Mouse (Mus musculus) C2C12 (cell line): ENCODE measurements around the gene Ttll7. TPM values are rescaled to one million over a fixed set of nuclear protein-coding genes. Genes with fewer than 3 reads are reported as not detected.

Experiments used
- H3K27me3 ChIP-seq: one replicate; pipeline ENCODE4 v1.6.1; 2011; ENCODE audit not compliant: control insufficient read depth, insufficient read depth, insufficient read length
- H3K36me3 ChIP-seq: one replicate; pipeline ENCODE4 v1.6.1; 2011; ENCODE audit not compliant: control insufficient read depth, insufficient read depth
- H3K4me3 ChIP-seq: one replicate; pipeline ENCODE4 v1.5.1; 2011; ENCODE audit warnings: mild to moderate bottlenecking, control low read depth; ENCODE audit not compliant: poor library complexity, insufficient read depth, severe bottlenecking
- H3K79me2 ChIP-seq: one replicate; pipeline ENCODE4 v1.6.1; 2011; ENCODE audit not compliant: control insufficient read depth, insufficient read depth
- H3K79me3 ChIP-seq: one replicate; pipeline ENCODE4 v1.6.1; 2011; ENCODE audit warnings: low read depth, control low read depth
- H3ac ChIP-seq: one replicate; pipeline ENCODE3; 2011; ENCODE audit warnings: low read depth; ENCODE audit not compliant: control insufficient read depth, insufficient read length
- CEBPB ChIP-seq: IDR thresholded peaks from one replicate; pipeline ENCODE4 v1.6.1; 2011; ENCODE audit warnings: low read depth, mild to moderate bottlenecking, control low read depth, moderate library complexity
- CTCF ChIP-seq: IDR thresholded peaks from one replicate; pipeline ENCODE4 v1.5.1; 2011; ENCODE audit not compliant: control insufficient read depth, insufficient read depth, insufficient read length
- FOSL1 ChIP-seq: IDR thresholded peaks from one replicate; pipeline ENCODE4 v1.8.0; 2011; ENCODE audit warnings: mild to moderate bottlenecking, low read length; ENCODE audit not compliant: poor library complexity, insufficient read depth, severe bottlenecking
- MAX ChIP-seq: IDR thresholded peaks from one replicate; pipeline ENCODE4 v1.6.1; 2011; ENCODE audit warnings: mild to moderate bottlenecking, control low read depth
- MYOD1 ChIP-seq: IDR thresholded peaks from one replicate; pipeline ENCODE4 v1.6.1; 2011; ENCODE audit warnings: low read depth; ENCODE audit not compliant: control insufficient read depth, insufficient read length
- MYOG ChIP-seq: IDR thresholded peaks from one replicate; pipeline ENCODE4 v1.6.1; 2011; ENCODE audit not compliant: control insufficient read depth, insufficient read length; ENCODE audit errors: extremely low read depth
- USF1 ChIP-seq: IDR thresholded peaks from one replicate; pipeline ENCODE4 v1.6.1; 2011; ENCODE audit warnings: low read depth, mild to moderate bottlenecking, control low read depth, moderate library complexity
- polyA plus RNA-seq: library from polyadenylated mRNA; unstranded; fragments of >200 nt; fragmentation: generic; extraction: Trizol; gene quantifications from one replicate; pipeline ENCODE4 v1.2.1, GENCODE M21; 2012; ENCODE audit warnings: missing spikeins

Gene Ttll7
- polyA plus RNA-seq, 1 experiment = 6.4 TPM

DNA sequence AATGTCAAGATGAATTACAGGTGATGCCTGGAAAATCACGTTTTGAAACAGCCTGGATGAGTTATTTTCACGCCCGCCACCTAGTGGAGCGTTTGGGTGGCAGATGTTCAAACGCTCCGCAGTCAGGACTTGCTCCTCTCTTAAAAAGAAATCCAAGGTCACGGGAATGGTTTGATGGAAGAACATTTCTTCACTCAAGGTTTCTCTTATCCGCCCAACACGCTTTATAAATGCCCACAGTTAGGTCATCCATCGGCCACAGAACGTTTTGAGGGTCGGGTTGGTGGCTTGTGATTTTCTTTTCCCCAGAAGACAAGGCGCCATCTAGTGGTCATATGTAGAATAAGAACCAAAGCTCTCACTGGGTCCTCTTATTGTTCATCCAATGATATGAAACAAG, 93.7 kb downstream of the Ttll7 start:
- Histone ChIP-seq H3K4me3 (no peak overlapping the region), H3ac (peak overlapping the region; percentile 38), H3K36me3 (peaks cover 6% of the 10 kb centered on the region), H3K79me3 (no peaks in the 10 kb centered on the region), H3K27me3 (no peaks in the 10 kb centered on the region), H3K79me2 (no peaks in the 10 kb centered on the region)
- peak; percentile 15 for TF ChIP-seq CTCF
- no peak for TF ChIP-seq MAX
- TF ChIP-seq MYOG = no peak
- no peak for TF ChIP-seq FOSL1

DNA sequence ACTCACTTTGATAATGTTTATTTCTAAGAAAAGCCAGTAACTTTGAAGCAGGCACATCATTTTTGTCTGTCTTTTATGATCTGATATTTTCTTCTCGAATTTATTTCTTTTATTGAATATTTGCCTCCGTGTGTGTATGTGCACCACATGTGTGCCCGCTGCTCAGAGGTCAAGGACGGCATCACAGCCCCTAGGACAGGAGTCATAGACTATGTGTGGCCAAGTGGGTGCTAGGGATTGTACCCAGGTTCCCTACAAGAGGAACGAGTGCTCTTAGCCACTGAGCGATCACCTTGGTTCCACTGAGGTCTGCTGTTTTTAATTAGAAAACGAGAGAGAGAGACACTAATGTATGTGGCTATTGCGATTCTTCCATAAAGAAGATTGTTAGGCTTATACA, 94.5 kb downstream of the Ttll7 start:
- no peak overlapping the region for H3K4me3 ChIP-seq
- H3K79me3 ChIP-seq = no peaks in the 10 kb centered on the region
- H3ac ChIP-seq = no peak overlapping the region
- H3K27me3 ChIP-seq = no peaks in the 10 kb centered on the region
- no peak for TF ChIP-seq FOSL1
- no peak for TF ChIP-seq CTCF
- TF ChIP-seq MYOG = no peak
- TF ChIP-seq MYOD1 = no peak
- no peak for TF ChIP-seq MAX
- no peak for TF ChIP-seq USF1
- no peak for TF ChIP-seq CEBPB
- H3K36me3 ChIP-seq = peaks cover 7% of the 10 kb centered on the region
- H3K79me2 ChIP-seq = no peaks in the 10 kb centered on the region

DNA sequence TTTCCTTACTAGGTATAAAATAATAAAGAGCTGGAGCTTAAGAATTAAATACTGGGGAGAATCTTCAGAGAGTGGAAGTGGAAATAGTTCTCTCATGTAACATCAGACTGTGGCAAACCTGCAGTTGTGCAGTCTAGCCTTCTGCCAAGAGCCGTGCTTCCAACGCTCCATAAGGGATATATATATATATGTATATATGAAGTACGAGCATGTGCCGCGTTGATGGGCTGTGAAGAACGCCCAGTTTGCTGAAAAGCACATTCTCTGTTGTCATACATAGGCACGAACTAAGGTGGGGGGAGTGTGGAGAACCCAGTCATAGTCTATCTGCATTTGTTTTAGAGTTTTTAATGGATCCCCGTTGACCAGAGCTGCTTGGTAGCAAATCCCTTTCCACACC, 104.6 kb downstream of the Ttll7 start:
- no peaks in the 10 kb centered on the region for H3K36me3 ChIP-seq
- H3K79me3 ChIP-seq = no peaks in the 10 kb centered on the region
- H3ac ChIP-seq = no peak overlapping the region
- no peak overlapping the region for H3K4me3 ChIP-seq
- H3K27me3 ChIP-seq = no peaks in the 10 kb centered on the region
- H3K79me2 ChIP-seq = no peaks in the 10 kb centered on the region
- TF ChIP-seq FOSL1 (no peak), CTCF (no peak), CEBPB (no peak), MYOD1 (no peak), MYOG (no peak), MAX (no peak), USF1 (no peak)

DNA sequence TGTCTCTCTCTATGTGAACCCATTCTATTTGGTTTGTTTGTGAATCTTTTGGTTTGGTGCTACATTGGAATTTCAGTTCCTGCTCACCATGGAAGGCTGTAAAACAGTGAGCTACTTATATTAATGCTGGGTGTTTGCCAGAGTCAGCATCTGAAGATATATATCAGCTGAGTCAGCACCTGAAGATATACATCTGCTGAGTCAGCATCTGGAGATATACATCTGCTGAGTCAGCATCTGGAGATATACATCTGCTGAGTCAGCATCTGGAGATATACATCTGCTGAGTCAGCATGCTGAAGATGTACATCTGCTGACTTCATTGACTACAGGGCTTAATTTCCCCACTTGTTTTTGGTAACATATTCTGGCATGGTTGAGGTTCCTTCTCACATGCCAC, 110.7 kb downstream of the Ttll7 start:
- Histone ChIP-seq H3K36me3 (peaks cover 9% of the 10 kb centered on the region), H3K27me3 (no peaks in the 10 kb centered on the region), H3K79me3 (no peaks in the 10 kb centered on the region), H3K79me2 (no peaks in the 10 kb centered on the region), H3ac (no peak overlapping the region), H3K4me3 (no peak overlapping the region)
- TF ChIP-seq MYOD1 (no peak), MYOG (no peak), CEBPB (no peak), MAX (no peak), USF1 (no peak), FOSL1 (no peak), CTCF (no peak)

DNA sequence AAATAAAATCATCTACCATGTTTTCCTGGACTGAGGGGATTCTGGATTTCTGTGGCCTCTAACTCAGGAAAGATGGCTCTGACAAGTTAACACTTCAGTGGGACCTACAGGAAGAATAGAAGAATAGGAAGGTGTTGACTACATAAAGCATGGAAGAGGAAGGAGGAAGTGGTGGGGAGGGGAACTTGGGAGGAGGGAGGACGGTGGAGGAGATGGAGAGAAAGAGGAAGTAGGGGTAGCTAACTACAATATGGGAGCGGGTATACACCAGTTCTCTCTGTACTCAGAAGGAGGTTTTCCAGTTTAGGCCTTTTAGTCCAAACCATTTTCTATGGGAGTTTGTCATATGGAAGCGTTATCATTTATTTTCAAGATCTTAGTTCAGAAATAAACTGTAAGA, 112.2 kb downstream of the Ttll7 start:
- Histone ChIP-seq H3K27me3 (no peaks in the 10 kb centered on the region), H3K4me3 (no peak overlapping the region)
- TF ChIP-seq CTCF (no peak), FOSL1 (no peak), MYOG (no peak), USF1 (no peak), MAX (no peak), CEBPB (no peak), MYOD1 (no peak)

DNA sequence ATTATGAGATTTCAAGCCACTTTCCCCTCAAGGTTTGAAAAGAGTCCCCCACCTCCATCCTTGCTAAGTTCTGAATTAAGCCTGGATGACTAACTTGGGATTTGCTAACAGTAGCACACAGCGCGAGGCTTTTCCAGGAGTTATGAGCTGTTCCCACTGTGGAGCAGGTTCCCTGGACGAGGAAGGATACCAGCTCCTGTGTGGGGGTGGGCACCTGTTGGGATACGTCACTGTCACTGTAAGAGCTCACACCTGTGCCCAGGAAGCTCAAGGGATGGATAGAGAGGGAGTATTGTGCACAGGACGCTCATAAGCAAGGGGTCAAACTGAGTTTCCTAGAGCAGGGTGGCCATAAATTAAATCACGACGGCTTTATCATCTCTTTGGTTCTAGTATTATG, 115.1 kb downstream of the Ttll7 start:
- Histone ChIP-seq H3K79me3 (no peaks in the 10 kb centered on the region), H3K79me2 (no peaks in the 10 kb centered on the region), H3ac (no peak overlapping the region), H3K36me3 (peaks cover 21% of the 10 kb centered on the region), H3K4me3 (no peak overlapping the region), H3K27me3 (no peaks in the 10 kb centered on the region)
- TF ChIP-seq USF1 (no peak), MAX (no peak), FOSL1 (no peak), MYOD1 (no peak), CEBPB (no peak), CTCF (no peak), MYOG (no peak)

More for the DNA sequence above, 112.2 kb downstream of the Ttll7 start:
- Histone ChIP-seq H3K79me2 (no peaks in the 10 kb centered on the region), H3ac (no peak overlapping the region), H3K79me3 (no peaks in the 10 kb centered on the region), H3K36me3 (peaks cover 21% of the 10 kb centered on the region)
